Mouse (Mus musculus) CH12.LX (cell line): Measurements from ENCODE around the gene Trim80.

Experiments used
- CHD1 ChIP-seq: IDR thresholded peaks from 2 replicates; pipeline ENCODE4 v1.6.1; 2012; ENCODE audit warnings: low read depth, low read length, improper control_type of control experiment, inconsistent platforms
- CTCF ChIP-seq, 2 experiments: IDR thresholded peaks in 1 of 2; conservative IDR thresholded peaks in 1 of 2; 2 replicates each; pipeline ENCODE4 v1.5.1; 2011 to 2012; ENCODE audit warnings: low read depth in 2 of 2, low read length in 2 of 2, improper control_type of control experiment in 1 of 2, inconsistent platforms in 1 of 2, mild to moderate bottlenecking in 1 of 2, moderate library complexity in 1 of 2
- POLR2A ChIP-seq: IDR thresholded peaks from 2 replicates; pipeline ENCODE4 v1.6.1; 2011; ENCODE audit warnings: low read depth, mild to moderate bottlenecking, improper control_type of control experiment, low read length
- RCOR1 ChIP-seq: conservative IDR thresholded peaks from 2 replicates; pipeline ENCODE4 v1.6.1; 2012; ENCODE audit warnings: low read depth, mild to moderate bottlenecking, inconsistent platforms, low read length, improper control_type of control experiment
- USF1 ChIP-seq: IDR thresholded peaks from 2 replicates; pipeline ENCODE4 v1.6.1; 2014; ENCODE audit warnings: low read depth, mild to moderate bottlenecking, inconsistent platforms, low read length, improper control_type of control experiment
- ZMIZ1 ChIP-seq: IDR thresholded peaks from 2 replicates; pipeline ENCODE4 v1.6.1; 2012; ENCODE audit warnings: low read depth, mild to moderate bottlenecking, inconsistent platforms, low read length, improper control_type of control experiment

- TF ChIP-seq USF1 (no peak), ZMIZ1 (no peak), CTCF (conservative IDR thresholded peaks at IDR 0.05 in 1 of 2, IDR thresholded peaks at IDR 0.05 in 1 of 2; ENCODE audit: low read depth in 2 of 2, low read length in 2 of 2) (no peak), POLR2A (no peak), RCOR1 (no peak), CHD1 (no peak)
These were observed 42.9 kb downstream of the Trim80 start for GRCm38 (mm10) chr11:115483278-115483677.
